ENCODE assay signal across 29 mouse cellular contexts in genomic region chr13:40364855-40365254, GRCm38 (mm10). TPM values are rescaled to one million over a fixed set of nuclear protein-coding genes. Genes with fewer than 3 reads are reported as not detected.
DNase-seq lines count a peak whose midpoint lies in the region; ATAC-seq and TF ChIP-seq lines count a peak whose summit lies in the region.
"Had no signal": no experiment of that assay in that cellular context is flagged by ENCODE, and none has a peak within 500 bp of the region (broad histone marks: within the 10 kb centered on the region; RNA-seq: fewer than 3 reads in every experiment).

No protein-coding gene starts in this region.

- TF ChIP-seq CTCF in lung, embryonic 14.5 days (IDR thresholded peaks at IDR 0.05; ENCODE audit: low read depth) = no peak

- H3K27me3 ChIP-seq in hindbrain, embryonic 16.5 days (replicated peaks; ENCODE audit: control insufficient read depth, insufficient read depth, low read length) = no peaks in the 10 kb centered on the region
- H3K27me3 ChIP-seq in hindbrain, embryonic 10.5 days (ENCODE audit: insufficient read depth, poor library complexity, severe bottlenecking) = no peaks in the 10 kb centered on the region
- no peaks in the 10 kb centered on the region for H3K27me3 ChIP-seq in lung, embryonic 14.5 days (ENCODE audit: insufficient read depth, low read length)
- H3K27me3 ChIP-seq: forebrain, embryonic 12.5 days; liver, embryonic 12.5 days; midbrain, embryonic 12.5 days; neural tube, embryonic 15.5 days had no signal

- 40% methylated on average over 4 of the region's 4 CpGs for WGBS in hindbrain, embryonic 16.5 days
- WGBS in hindbrain, embryonic 10.5 days = 72% methylated on average over 4 of the region's 4 CpGs
- WGBS in lung, embryonic 14.5 days = 42% methylated on average over 4 of the region's 4 CpGs

- no peak for DNase-seq in hindbrain, embryonic 10.5 days (ENCODE audit: low spot score)
- peak; percentile 15 for DNase-seq in lung, embryonic 14.5 days
- no peak for DNase-seq in lung, postnatal 14 days
- peak; percentile 52 for DNase-seq in brain, adult 2 months (ENCODE audit: low read depth, low spot score)
- DNase-seq in retina, embryonic 14.5 days (ENCODE audit: low spot score) = peak; percentile 33
- DNase-seq in natural killer cell, adult 2 months (ENCODE audit: low spot score in 2 of 2) = no peak
- DNase-seq: adrenal gland, postnatal 10 days; B cell, adult 2 months; cerebellum, adult 11-12 months; cerebellum, postnatal 25 days; gastrocnemius, postnatal 36 days; left cerebral cortex, postnatal 4 days; lung, adult 2 months; right cerebral cortex, postnatal 25 days had no signal

- no peaks in the 10 kb centered on the region for H3K4me1 ChIP-seq in hindbrain, embryonic 16.5 days (ENCODE audit: control insufficient read depth, insufficient read depth, low read depth, low read length)
- H3K4me1 ChIP-seq in hindbrain, embryonic 10.5 days (replicated peaks) = peaks cover 9% of the 10 kb centered on the region; the same call in 1 of the 2 replicates
- no peaks in the 10 kb centered on the region for H3K4me1 ChIP-seq in lung, embryonic 14.5 days (ENCODE audit: insufficient read depth)
- H3K4me1 ChIP-seq: forebrain, embryonic 12.5 days; liver, embryonic 12.5 days; midbrain, embryonic 12.5 days; neural tube, embryonic 15.5 days had no signal

- H3K27ac ChIP-seq in hindbrain, embryonic 16.5 days (ENCODE audit: low read depth, low read length) = no peak overlapping the region
- no peak overlapping the region for H3K27ac ChIP-seq in hindbrain, embryonic 10.5 days
- H3K27ac ChIP-seq in lung, embryonic 14.5 days (ENCODE audit: low read depth) = no peak overlapping the region
- H3K27ac ChIP-seq: forebrain, embryonic 12.5 days; left cerebral cortex, adult 2 months; liver, embryonic 12.5 days; macrophage; midbrain, embryonic 12.5 days; neural tube, embryonic 15.5 days had no signal

- no peak overlapping the region for H3K9ac ChIP-seq in hindbrain, embryonic 16.5 days (ENCODE audit: low read depth, low read length)
- no peak overlapping the region for H3K9ac ChIP-seq in lung, embryonic 14.5 days
- H3K9ac ChIP-seq: forebrain, embryonic 12.5 days; liver, embryonic 12.5 days; midbrain, embryonic 12.5 days; neural tube, embryonic 15.5 days had no signal

- ATAC-seq in hindbrain, embryonic 16.5 days = 0 out of 2 replicates have a peak, but pooled peaks have one; percentile 42
- ATAC-seq in lung, embryonic 14.5 days (ENCODE audit: insufficient read depth) = no peak
- ATAC-seq: liver, embryonic 12.5 days had no signal

- H3K9me3 ChIP-seq in hindbrain, embryonic 16.5 days (ENCODE audit: control insufficient read depth, low read length) = no peaks in the 10 kb centered on the region
- H3K9me3 ChIP-seq in hindbrain, embryonic 10.5 days = no peaks in the 10 kb centered on the region
- H3K9me3 ChIP-seq in lung, embryonic 14.5 days (ENCODE audit: low read depth, low read length) = no peaks in the 10 kb centered on the region
- H3K9me3 ChIP-seq: forebrain, embryonic 12.5 days; liver, embryonic 12.5 days; midbrain, embryonic 12.5 days; neural tube, embryonic 15.5 days had no signal

- H3K4me2 ChIP-seq in hindbrain, embryonic 16.5 days (ENCODE audit: low read length) = no peak overlapping the region
- H3K4me2 ChIP-seq in lung, embryonic 14.5 days = no peak overlapping the region
- H3K4me2 ChIP-seq: forebrain, embryonic 12.5 days; liver, embryonic 12.5 days; midbrain, embryonic 12.5 days; neural tube, embryonic 15.5 days had no signal

- H3K36me3 ChIP-seq in hindbrain, embryonic 16.5 days (ENCODE audit: control insufficient read depth, insufficient read depth, low read length) = no peaks in the 10 kb centered on the region
- no peaks in the 10 kb centered on the region for H3K36me3 ChIP-seq in hindbrain, embryonic 10.5 days
- no peaks in the 10 kb centered on the region for H3K36me3 ChIP-seq in lung, embryonic 14.5 days (ENCODE audit: insufficient read depth)
- H3K36me3 ChIP-seq: forebrain, embryonic 12.5 days; liver, embryonic 12.5 days; midbrain, embryonic 12.5 days; neural tube, embryonic 15.5 days had no signal

- no peak overlapping the region for H3K4me3 ChIP-seq in hindbrain, embryonic 16.5 days (ENCODE audit: low read length)
- H3K4me3 ChIP-seq in hindbrain, embryonic 10.5 days = no peak overlapping the region
- H3K4me3 ChIP-seq in lung, embryonic 14.5 days (ENCODE audit: low read depth, low read length) = no peak overlapping the region
- H3K4me3 ChIP-seq: forebrain, embryonic 12.5 days; left cerebral cortex, adult 2 months; liver, embryonic 12.5 days; midbrain, embryonic 12.5 days; myocyte; neural tube, embryonic 15.5 days had no signal

RNA-seq across cellular contexts. Expression of gene Ofcc1, which starts 3.6 kb away (rescaled TPM):
- not detected in 2 replicates for polyA plus RNA-seq in hindbrain, embryonic 16.5 days (2015; fragmentation: Nextera tagmentation; extraction: Ambion mirVana)
- polyA plus RNA-seq in hindbrain, embryonic 10.5 days (2016; fragmentation: Nextera tagmentation; extraction: Ambion mirVana) = not detected in 2 replicates
- not detected in 2 replicates for polyA plus RNA-seq in lung, embryonic 14.5 days (2014; fragmentation: Nextera tagmentation; extraction: Ambion mirVana)
- polyA plus RNA-seq: forebrain, embryonic 12.5 days; frontal cortex, adult 2 months; heart, embryonic 16.5 days; hindbrain, embryonic 11.5 days; intestine, embryonic 14.5 days; kidney, embryonic 16.5 days; liver, embryonic 12.5 days; lung, adult 2 months; macrophage; midbrain, embryonic 12.5 days; myocyte; spleen, adult 2 months; stomach, embryonic 14.5 days had no signal

Comparison
In these comparisons a context has a peak if more than half of its experiments do, and no peak if none do; other contexts are left out.
1. DNase-seq: peak in lung, embryonic 14.5 days (single experiment), brain, adult 2 months (single experiment) and retina, embryonic 14.5 days (single experiment); none in hindbrain, embryonic 10.5 days (single experiment), lung, postnatal 14 days (single experiment) and natural killer cell, adult 2 months (0 of 2).